Mouse (Mus musculus) layer of hippocampus, adult 8-10 months (tissue): ENCODE results near the gene Zfp865. TPM values are rescaled to one million over a fixed set of nuclear protein-coding genes. Genes with fewer than 3 reads are reported as not detected.
"Not testable (repeated sequence)": the region's sequence is repeated elsewhere in the genome, so short reads cannot be mapped to it uniquely, and the experiment has no call there.

Source experiments
- DNase-seq, 2 experiments: peaks; one replicate each; pipeline ENCODE4 v3.0.0; 2022; ENCODE audit warnings: low spot score in 2 of 2
- total RNA-seq, 4 experiments: library from RNA; stranded (reverse); gene quantifications; 2 replicates each; pipeline ENCODE4 v1.2.4; 2022

Zfp865 gene
- total RNA-seq, 4 experiments from 2014 or later, result 37.1 to 42.5 (median 38.5) TPM

DNA sequence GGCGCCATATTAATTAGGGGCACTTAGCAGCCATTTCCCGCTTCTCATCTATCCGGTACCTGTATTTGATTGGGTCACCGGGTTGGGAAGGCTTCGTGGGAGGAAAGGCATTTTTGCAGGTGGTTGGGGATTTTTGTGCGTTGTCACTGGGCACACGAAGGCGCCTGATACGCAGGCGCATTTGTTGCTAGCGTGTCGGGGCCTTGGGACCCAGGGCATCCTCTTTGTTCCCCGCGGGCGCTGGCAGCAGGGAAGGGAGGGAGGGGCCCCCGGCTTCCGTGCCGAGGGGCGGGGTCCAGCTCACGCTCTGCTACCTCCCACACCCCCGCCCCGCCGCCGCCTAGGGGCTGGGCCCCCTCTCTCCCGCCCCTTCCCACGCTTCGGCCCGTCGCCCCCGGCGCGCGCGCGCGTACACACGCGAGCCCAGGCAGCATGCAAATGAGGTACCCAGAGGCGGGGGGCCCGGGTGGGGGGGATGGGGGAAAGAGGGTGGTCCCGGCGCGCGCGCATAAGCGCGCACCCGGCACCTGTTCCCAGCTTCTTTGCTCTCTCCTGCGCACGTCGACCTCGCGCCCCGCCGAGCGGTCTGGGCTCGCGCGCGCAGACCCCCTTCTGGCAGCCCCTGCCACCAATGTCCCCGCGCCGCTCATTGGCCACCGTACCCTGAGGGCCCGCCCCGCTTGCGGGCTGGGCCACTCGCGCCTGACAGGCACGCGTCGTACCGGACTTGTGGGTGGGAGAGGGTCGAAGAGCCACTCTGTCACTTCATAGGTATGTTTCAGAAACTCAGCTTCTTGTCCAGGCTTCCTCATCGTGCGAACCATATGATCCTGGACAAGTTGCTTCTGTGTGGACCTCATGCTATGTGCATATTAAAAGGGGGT is 4.8 kb upstream of the Zfp865 start, which contains the start of gene Gm44973:
Gm44973 (plus strand) TSS at position 379 of the 884 bp plus-strand sequence.
- DNase-seq, result peak; percentile 87 to 93

DNA sequence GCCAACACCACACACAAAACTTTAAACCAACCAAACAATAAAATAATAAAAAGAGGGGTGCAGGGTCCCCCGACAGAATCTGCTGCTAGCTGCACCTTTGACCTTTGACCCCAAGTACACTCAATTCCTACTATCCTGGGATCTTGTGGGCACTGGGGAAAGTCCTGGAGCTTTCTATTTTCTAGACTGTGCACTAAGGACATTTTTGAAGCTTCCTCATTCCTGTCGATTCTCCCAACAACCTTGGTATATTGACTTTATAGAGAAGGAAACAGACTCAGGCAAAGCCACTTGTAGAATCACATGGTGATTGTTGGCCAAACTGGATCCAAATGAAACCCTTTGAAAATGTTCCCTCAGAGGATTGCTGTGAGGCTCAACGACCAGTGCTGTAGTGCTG is 4.1 kb upstream of the Zfp865 start:
- no peak for DNase-seq

DNA sequence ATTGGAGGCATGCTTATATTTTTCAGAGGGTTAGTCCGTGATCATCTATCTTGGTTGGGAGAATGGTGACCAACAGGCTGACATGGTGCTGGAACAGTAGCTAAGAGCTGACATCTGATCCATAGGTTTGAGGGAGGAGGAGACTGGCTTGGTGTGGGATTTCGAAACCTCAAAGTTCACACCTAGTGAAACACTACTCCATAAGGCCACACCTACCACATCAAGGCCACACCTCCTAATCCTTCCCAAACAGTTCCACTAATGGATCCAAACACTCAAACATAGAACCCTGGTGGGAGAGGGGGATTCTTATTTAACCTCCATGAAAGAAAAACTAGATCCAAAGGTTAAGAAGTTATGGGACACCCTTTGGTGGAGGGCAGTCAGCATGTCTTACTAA is 3.3 kb upstream of the Zfp865 start:
- no peak for DNase-seq

DNA sequence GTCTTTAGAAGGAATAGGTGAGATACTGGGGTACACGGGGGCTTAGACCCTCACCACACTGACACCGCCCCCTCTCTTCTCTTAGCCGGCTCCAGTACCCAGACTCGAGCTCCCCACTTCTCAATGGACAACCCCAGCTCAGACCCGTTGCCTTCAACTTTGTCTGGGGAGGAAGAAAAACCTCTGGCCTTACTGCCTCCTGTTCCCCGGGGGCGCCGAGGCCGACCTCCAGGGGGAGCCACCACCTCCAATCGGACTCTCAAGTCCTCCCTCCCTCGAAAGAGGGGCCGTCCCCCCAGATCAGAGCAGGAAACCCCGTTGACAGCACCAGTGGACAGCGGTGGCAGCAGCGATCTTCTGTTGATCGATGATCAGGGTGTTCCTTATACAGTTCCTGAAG is 2.8 kb upstream of the Zfp865 start:
- DNase-seq, result no peak

DNA sequence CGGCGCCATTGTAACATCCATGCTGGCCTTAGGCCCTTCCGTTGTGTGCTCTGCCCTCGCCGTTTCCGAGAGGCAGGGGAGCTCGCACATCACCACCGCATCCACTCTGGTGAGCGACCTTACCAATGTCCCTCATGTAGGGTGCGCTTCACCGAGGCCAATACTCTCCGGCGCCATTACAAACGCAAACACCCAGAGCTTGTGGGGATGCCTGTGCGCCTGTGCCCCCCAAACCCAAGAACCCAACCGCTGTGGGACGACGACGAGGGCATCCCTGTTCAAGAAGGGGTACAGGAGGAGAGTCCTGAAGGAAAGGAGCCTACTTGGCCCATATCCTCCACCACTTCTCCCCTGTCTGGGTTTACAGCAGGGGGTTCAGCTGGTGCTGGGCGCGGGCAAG is 2.2 kb upstream of the Zfp865 start:
- no peak for DNase-seq

DNA sequence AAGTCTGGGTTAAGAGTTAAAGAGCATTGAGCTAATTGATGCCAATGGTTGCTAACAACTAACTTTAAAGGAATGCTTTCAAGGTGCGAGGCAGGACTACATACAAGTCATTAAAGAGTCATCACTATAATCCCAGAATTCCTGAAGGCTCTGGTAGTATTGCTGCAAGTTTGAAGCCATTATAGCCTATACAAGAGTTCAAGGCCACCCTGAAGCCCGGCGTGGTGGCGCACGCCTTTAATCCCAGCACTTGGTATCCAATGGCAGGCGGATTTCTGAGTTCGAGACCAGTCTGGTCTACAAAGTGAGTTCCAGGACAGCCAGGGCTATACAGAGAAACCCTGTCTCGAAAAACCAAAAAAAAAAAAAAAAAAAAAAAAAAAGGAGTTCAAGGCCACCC is 600 bp upstream of the Zfp865 start:
- not testable (repeated sequence) for DNase-seq

DNA sequence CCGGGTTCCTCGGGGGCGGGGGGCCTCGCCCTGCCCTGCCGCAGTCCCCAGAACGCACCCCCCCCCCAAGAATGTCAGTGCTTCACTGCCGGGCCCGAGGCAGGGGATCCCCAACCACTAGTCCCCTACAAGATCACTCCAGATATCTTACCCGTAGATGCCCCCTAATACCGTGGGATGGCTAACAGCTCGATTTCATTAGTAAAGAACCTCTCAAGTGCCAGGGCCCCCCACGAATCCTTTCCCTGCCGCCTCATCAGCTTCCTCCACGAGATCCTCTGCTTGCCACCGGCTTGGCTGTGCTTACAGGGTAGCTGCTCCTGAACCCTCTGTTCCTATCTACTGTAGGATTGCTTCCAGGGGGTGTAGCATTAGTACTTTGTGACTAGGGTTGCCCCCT is 509 bp downstream of the Zfp865 start:
- DNase-seq, result no peak

DNA sequence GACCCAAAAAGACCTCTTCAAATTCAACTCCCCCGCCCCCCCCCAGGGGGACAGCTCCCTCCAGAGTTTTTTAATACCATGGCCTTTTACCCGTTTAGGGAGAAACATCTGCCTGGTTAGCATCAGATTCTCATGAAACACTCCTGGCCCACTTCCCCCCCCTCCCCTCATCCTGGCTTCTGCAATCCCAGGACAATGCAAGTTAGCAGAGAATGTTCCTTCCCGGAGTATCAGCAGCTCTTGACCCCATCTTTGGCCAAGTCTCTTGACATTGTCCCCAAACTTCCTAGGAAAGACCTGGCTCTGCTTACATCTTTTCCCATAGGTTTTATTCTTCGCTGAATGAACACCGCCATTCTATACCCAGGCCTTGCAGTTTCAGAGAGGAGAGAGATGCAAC is 1.0 kb downstream of the Zfp865 start:
- no peak for DNase-seq

DNA sequence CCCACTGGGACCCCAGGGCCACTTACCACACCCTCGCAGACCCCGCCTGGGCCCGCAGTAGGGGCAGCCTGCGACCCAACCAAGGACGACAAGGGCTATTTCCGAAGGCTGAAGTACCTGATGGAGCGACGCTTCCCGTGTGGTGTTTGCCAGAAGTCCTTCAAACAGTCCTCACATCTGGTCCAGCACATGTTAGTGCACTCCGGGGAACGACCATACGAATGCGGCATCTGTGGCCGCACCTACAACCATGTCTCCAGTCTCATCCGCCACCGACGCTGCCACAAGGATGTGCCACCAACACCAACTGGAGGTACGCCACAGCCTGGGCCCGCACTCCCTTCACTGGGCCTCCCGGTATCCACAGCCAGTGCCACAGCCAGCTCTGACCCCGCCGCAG is 9.4 kb downstream of the Zfp865 start:
- no peak for DNase-seq

DNA sequence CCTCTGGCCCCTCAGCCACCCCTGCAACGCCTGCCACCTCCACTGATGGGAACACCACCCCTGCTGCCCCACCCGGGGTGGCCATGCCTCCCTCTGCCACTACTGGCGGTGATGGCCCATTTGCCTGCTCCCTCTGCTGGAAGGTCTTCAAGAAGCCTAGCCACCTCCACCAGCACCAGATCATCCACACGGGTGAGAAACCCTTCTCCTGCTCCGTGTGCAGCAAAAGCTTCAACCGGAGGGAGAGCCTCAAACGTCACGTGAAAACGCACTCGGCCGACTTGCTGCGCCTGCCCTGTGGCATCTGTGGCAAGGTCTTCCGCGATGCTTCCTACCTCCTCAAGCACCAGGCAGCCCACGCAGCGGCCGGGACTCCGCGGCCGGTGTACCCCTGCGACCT is 9.8 kb downstream of the Zfp865 start:
- no peak for DNase-seq

DNA sequence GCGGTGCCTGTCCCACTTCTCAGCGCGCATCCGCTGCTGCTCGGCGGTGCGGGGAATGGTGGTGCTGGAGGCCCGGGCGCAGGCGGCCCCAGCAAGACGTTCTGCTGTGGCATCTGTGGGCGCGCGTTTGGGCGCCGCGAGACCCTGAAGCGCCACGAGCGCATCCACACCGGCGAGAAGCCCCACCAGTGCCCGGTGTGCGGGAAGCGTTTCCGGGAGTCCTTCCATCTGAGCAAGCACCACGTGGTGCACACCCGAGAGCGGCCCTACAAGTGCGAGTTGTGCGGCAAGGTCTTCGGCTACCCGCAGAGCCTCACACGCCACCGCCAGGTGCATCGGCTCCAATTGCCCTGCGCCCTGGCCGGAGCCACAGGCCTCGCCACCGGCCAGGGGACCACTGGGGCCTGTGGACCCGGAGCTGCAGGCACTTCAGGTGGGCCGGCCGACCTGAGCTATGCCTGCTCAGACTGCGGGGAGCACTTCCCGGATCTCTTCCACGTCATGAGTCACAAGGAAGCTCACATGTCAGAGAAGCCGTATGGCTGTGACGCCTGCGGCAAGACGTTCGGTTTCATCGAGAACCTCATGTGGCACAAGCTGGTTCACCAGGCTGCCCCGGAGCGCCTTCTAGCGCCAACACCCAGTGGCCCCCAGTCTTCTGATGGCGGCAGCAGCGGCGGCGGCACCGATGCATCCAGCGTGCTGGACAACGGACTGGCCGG is 10.5 kb downstream of the Zfp865 start:
- DNase-seq, result no peak

DNA sequence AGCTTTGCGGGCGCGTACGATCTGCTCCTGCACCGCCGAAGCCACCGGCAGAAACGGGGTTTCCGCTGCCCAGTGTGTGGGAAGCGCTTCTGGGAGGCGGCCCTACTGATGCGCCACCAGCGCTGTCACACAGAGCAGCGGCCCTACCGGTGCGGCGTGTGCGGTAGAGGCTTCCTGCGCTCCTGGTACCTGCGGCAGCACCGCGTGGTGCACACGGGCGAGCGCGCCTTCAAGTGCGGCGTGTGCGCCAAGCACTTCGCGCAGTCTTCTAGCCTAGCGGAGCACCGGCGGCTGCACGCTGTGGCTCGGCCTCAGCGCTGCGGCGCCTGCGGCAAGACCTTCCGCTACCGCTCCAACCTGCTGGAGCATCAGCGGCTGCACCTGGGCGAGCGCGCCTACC is 11.3 kb downstream of the Zfp865 start:
- no peak for DNase-seq

DNA sequence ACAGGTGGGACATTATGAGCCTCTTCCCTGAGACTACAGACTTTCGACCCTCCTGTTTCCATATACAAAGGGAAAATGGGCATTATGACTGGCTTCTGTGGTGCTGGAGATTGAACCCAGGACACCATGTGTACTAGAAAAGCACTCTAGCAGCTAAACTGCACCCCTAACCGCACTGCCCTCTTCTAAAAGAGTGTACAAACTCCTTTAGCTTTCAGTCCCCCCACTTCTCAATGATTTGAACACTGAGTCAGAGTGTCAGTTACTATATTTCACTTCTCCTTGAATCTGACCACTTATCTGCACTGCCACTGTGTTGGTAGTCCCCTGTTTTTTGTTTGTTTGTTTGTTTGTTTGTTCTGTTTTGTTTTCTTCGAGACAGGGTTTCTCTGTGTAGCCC is 13.6 kb downstream of the Zfp865 start, which contains the start of gene 4632433K11Rik:
4632433K11Rik (plus strand) TSS at position 301 of the 400 bp plus-strand sequence.
- no peak for DNase-seq

DNA sequence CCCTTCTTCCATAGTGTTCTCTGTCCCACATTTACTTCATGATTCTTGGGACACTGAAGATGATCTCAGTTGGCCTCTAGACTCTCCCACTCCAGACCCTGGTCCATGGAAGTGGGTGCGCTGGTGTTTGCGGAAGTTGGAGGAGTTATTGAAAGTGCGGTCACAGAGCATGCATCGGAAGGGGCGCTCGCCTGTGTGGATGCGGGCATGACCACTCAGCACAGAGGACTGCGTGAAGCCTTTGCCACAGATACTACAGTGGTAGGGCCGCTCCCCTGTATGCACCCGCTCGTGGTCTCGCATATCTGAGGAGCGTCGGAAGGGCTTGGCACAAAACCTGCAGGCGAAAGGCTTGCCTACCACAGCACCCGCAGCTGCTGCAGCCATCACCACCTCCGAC is 15.5 kb downstream of the Zfp865 start:
- no peak for DNase-seq

DNA sequence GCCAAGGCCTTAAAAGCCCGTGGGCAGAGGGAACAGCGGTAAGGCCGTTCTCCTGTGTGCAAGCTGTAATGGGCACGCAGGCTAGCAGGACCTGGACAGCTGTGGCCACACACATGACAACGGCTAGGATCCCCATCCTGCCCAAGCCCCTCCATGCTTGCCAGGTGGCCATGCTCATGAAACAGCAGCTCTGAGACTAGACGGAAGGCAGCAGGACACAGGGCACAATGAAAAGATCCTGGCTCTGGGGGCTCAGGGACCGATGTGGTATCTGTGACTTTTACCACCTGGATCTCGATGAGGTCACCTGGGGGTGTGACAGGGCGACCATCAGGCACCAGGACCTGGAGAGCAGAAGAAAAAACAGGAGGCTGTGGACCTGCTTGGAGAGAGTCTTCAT is 16.0 kb downstream of the Zfp865 start:
- DNase-seq, result no peak

DNA sequence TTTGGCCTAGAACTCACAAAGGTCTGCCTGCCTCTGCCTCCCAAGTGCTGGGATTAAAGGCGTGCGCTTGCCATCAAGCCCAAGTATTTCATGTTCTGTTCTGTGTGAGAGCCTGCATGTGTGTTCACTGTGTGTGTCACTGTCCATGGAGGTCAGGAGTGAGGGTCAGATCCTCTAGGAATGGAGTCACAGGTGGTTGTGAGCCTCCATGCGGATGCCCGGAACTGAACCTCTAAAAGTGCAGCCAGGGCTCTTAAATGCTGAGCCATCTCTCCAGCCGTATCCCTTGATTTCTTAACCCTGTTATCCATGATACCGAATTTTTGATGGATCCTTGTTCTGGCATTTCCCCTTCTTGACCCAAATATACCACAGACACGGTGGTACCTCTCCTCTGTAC is 16.9 kb downstream of the Zfp865 start:
- no peak for DNase-seq

DNA sequence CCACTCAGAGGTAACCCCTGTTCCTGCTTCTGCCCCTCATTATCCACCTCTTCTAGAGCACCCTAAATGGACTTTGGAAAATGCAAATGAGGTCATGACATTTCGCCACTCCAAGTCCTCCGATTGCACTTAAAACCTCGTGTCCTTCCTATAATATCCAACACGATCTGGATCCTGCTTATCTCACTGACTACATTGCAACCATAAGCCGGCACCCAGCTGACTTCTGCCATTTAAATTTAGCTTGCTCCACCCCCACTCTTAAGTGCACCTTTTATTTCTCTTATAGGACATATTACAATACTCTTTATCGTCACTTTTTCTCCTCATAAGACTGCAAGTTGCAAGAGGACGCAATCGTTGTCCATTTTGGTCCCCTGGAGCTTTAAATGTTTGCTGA is 17.3 kb downstream of the Zfp865 start:
- DNase-seq, result no peak

DNA sequence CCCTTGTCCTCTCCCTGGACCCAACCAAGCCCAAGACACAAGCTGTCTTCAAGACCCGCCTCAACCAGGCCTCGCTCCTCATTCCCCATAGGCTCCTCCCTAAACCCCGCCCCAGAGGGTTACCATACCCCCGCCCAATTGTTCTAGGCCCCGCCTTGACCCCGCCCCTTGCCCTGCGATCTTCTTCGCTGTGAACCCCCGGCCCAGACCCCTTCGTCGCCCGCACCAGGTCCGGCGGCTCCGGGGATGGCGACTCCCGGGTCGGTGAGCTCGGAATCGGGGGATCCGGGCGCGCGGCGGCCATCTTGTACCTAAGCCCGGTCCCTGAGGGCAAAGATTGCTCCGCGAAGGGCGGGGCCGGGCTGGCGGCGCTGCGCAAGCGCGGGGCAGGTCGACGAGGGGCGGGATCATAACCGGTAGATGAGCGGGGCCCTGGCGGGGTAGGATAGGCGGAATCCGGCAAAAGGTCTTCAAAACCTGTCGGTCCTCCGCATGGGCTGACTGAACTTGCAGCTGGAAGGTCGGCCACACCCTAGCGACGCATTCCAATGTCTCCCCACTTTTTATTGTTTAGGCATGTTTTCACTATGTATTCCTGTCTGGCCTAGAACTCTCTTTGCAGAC is 18.0 kb downstream of the Zfp865 start, which contains the start of gene Zfp784:
Zfp784 (minus strand) TSS at position 338 of the 624 bp plus-strand sequence.
- peak; percentile 84 to 92 for DNase-seq

DNA sequence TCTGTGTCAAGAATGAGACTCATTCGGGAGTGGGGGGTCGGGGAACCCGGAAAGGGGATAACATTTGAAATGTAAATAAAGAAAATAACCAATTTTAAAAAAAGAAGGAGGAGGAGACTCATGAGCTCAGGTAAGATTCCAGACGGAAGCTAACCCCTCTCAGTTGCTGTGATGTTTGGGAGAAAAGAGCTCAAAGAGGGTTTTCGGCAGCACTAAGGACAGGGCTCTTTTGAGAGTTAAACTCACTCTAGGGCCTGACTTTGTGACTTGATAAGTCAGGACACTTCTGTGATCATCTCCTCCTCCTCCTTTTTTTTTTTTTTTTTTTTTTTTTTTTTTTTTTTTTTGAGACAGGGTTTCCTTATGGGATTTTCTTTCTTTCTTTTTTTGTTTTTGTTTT is 18.8 kb downstream of the Zfp865 start:
- no peak for DNase-seq

DNA sequence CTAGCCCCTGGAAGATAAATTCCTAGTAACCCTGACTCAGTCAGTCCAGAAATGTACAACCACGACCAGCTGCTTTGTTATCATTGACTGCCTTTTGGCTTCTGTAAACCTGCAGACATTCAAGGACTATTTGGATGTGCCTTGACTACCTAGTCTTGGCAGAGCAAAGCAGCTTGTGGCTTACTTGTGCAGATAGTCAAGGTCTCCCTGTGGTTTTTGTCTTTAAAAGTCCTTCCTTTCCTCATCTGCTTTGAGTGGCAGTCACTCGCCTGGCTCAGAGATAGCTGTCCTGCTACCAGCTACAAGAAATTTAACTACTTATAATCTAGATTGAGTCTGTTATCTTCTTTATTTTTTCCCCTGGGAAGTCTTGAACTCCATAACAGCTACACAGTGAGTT is 24.8 kb downstream of the Zfp865 start:
- no peak for DNase-seq

DNA sequence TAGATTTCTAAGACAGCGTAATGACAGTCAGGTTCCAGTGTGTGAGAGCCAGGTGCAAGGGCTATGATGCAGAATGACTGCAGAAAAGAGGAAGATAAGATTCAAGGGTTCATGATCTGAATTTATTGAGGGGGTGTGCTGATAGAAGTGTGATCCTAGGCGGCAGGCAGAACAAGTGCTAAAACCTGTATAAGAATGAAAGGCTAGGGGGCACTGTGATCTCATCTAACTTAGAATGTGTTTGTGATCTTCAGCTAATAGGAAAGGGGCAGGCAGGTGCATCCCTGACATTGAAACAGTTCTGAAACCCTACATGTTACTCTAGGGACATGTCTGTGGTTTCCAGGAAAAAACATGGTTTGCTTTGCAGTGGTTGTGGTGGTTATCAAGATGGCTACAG is 25.9 kb downstream of the Zfp865 start:
- DNase-seq, result no peak

DNA sequence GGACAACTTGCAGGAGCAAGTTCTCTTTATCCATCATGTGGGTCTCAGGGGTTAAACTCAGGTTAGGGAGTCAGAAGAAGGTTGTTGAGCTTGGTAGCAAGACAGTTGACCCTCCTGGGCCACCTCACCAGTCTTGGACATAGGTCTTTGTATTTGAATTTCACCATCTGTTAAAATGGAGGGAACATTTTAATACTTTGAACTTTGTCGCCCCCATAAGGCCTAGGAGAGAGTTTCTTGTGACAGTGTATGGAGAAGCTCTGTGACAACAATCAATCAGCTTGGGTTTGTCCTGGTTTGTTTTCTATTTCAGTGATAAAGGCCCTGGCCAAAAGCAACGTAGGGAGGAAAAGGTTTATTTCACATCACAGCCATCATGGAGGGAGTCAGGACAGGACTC is 27.1 kb downstream of the Zfp865 start:
- no peak for DNase-seq
